Mouse (Mus musculus) neural tube, embryonic 11.5 days (tissue): ENCODE measurements around the gene Olfr243. TPM values are rescaled to one million over a fixed set of nuclear protein-coding genes. Genes with fewer than 3 reads are reported as not detected.
"Not testable (repeated sequence)": the region's sequence is repeated elsewhere in the genome, so short reads cannot be mapped to it uniquely, and the experiment has no call there.

Experiments
- ATAC-seq: fragments of 200-750 bp; cut with Nextera tagmentation; 2 replicates; pipeline ENCODE4 v1.8.0; 2017; ENCODE audit warnings: moderate number of reproducible peaks, mild to moderate bottlenecking, moderate TSS enrichment, moderate library complexity; ENCODE audit not compliant: insufficient read depth, low FRiP score, low TSS enrichment
- DNase-seq: peaks from one replicate; pipeline ENCODE4 v3.0.0-alpha.2; 2015; ENCODE audit warnings: low spot score
- H3K27ac ChIP-seq: fragments of 300-500 bp; sonication (generic); 2 replicates; pipeline ENCODE4 v1.5.1; 2014; ENCODE audit warnings: low read depth, mild to moderate bottlenecking, low read length
- H3K27me3 ChIP-seq: fragments of 300-500 bp; sonication (generic); 2 replicates; pipeline ENCODE4 v1.6.1; 2014; ENCODE audit warnings: mild to moderate bottlenecking, low read length, mixed read lengths; ENCODE audit not compliant: control insufficient read depth, insufficient read depth
- H3K36me3 ChIP-seq: fragments of 300-500 bp; sonication (generic); 2 replicates; pipeline ENCODE4 v1.6.1; 2014; ENCODE audit warnings: mild to moderate bottlenecking, low read length, moderate library complexity, mixed read lengths; ENCODE audit not compliant: control insufficient read depth, insufficient read depth
- H3K4me1 ChIP-seq: fragments of 300-500 bp; sonication (generic); 2 replicates; pipeline ENCODE4 v1.6.1; 2014; ENCODE audit warnings: low read length, mixed read lengths; ENCODE audit not compliant: control insufficient read depth, insufficient read depth
- H3K4me2 ChIP-seq: fragments of 300-500 bp; sonication (generic); 2 replicates; pipeline ENCODE4 v1.6.1; 2014; ENCODE audit warnings: low read depth, mild to moderate bottlenecking, moderate library complexity
- H3K4me3 ChIP-seq: fragments of 300-500 bp; sonication (generic); 2 replicates; pipeline ENCODE4 v1.5.1; 2014; ENCODE audit warnings: low read depth, low read length
- H3K9ac ChIP-seq: fragments of 300-500 bp; sonication (generic); 2 replicates; pipeline ENCODE4 v1.6.1; 2014; ENCODE audit warnings: mild to moderate bottlenecking, low read length
- H3K9me3 ChIP-seq: fragments of 300-500 bp; sonication (generic); 2 replicates; pipeline ENCODE4 v1.6.1; 2016; ENCODE audit warnings: low read length; ENCODE audit not compliant: control insufficient read depth
- WGBS: fragments of 180-500 bp; shearing (Covaris S2); extraction: QIAGEN DNeasy Blood & Tissue Kit; methylation state at CpG from one replicate; pipeline ENCODE4 v1.1.7; 2014; 5-methylcytosine and 5-hydroxymethylcytosine counted together
- polyA plus RNA-seq: library from polyadenylated mRNA; unstranded; fragments of >200 nt; fragmentation: Nextera tagmentation; extraction: Ambion mirVana; gene quantifications from 2 replicates; pipeline ENCODE4 v1.2.1, GENCODE M21; 2014

The Olfr243 gene
- polyA plus RNA-seq, 1 experiment from 2014 or later, result not detected

GRCm38 (mm10) chr7:103762212-103762611 is 47.7 kb downstream of the Olfr243 start:
- not testable (repeated sequence) for H3K27ac ChIP-seq, H3K27me3 ChIP-seq, H3K4me3 ChIP-seq, DNase-seq, H3K4me2 ChIP-seq, H3K9me3 ChIP-seq, H3K9ac ChIP-seq, ATAC-seq, H3K36me3 ChIP-seq, H3K4me1 ChIP-seq
- 94% methylated on average over 6 of the region's 6 CpGs for WGBS

- not testable (repeated sequence) for H3K4me2 ChIP-seq, H3K4me3 ChIP-seq, H3K4me1 ChIP-seq, H3K9ac ChIP-seq, H3K36me3 ChIP-seq, ATAC-seq, H3K27ac ChIP-seq, H3K27me3 ChIP-seq, DNase-seq, H3K9me3 ChIP-seq
- 91% methylated on average over 6 of the region's 6 CpGs for WGBS
These were observed 53.2 kb downstream of the Olfr243 start for GRCm38 (mm10) chr7:103767687-103768086.

Other genes with a start within 250 kb of the Olfr243 start
- gene Olfr608, start 244.8 kb upstream of the Olfr243 start, polyA plus RNA-seq, result not detected in 2 replicates
- gene Olfr609, start 216.6 kb upstream of the Olfr243 start, polyA plus RNA-seq, result not detected in 2 replicates
- gene Olfr610, start 202.5 kb upstream of the Olfr243 start, polyA plus RNA-seq, result not detected in 2 replicates
- gene Olfr611, start 193.8 kb upstream of the Olfr243 start, polyA plus RNA-seq, result not detected in 2 replicates
- not detected in 2 replicates for gene Olfr612, start 172.0 kb upstream of the Olfr243 start, polyA plus RNA-seq
- gene Olfr613, start 166.6 kb upstream of the Olfr243 start, polyA plus RNA-seq, result not detected in 2 replicates
- gene Olfr615, start 158.6 kb upstream of the Olfr243 start, polyA plus RNA-seq, result not detected in 2 replicates
- gene Olfr616, start 145.5 kb upstream of the Olfr243 start, polyA plus RNA-seq, result not detected in 2 replicates
- not detected in 2 replicates for gene Olfr617, start 141.6 kb upstream of the Olfr243 start, polyA plus RNA-seq
- not detected in 2 replicates for gene Olfr618, start 124.6 kb upstream of the Olfr243 start, polyA plus RNA-seq
- gene Olfr619, start 114.1 kb upstream of the Olfr243 start, polyA plus RNA-seq, result not detected in 2 replicates
- gene Olfr620, start 102.1 kb upstream of the Olfr243 start, polyA plus RNA-seq, result not detected in 2 replicates
- not detected in 2 replicates for gene Olfr622, start 72.0 kb upstream of the Olfr243 start, polyA plus RNA-seq
- gene Olfr623, start 51.0 kb upstream of the Olfr243 start, polyA plus RNA-seq, result not detected in 2 replicates
- gene Olfr624, start 43.5 kb upstream of the Olfr243 start, polyA plus RNA-seq, result 0.04 TPM in 2 replicates
- not detected in 2 replicates for gene Olfr625-ps1, start 32.0 kb upstream of the Olfr243 start, polyA plus RNA-seq
- gene Olfr628, start 15.7 kb downstream of the Olfr243 start, polyA plus RNA-seq, result not detected in 2 replicates
- gene Olfr629, start 30.3 kb downstream of the Olfr243 start, polyA plus RNA-seq, result not detected in 2 replicates
- gene Olfr630, start 42.7 kb downstream of the Olfr243 start, polyA plus RNA-seq, result not detected in 2 replicates
- gene Olfr69, start 56.9 kb downstream of the Olfr243 start, polyA plus RNA-seq, result not detected in 2 replicates
- not detected in 2 replicates for gene Olfr68, start 65.0 kb downstream of the Olfr243 start, polyA plus RNA-seq
- gene Olfr67, start 77.2 kb downstream of the Olfr243 start, polyA plus RNA-seq, result not detected in 2 replicates
- gene Hbb-bt, start 99.3 kb downstream of the Olfr243 start, polyA plus RNA-seq, result 601 and 630 TPM in 2 replicates
- 191 and 252 TPM in 2 replicates for gene Hbb-bs, start 113.4 kb downstream of the Olfr243 start, polyA plus RNA-seq
- gene Hbb-bh2, start 125.8 kb downstream of the Olfr243 start, polyA plus RNA-seq, result not detected in 2 replicates
- 2,034 and 2,085 TPM in 2 replicates for gene Hbb-bh1, start 128.5 kb downstream of the Olfr243 start, polyA plus RNA-seq
- gene Hbb-y, start 138.5 kb downstream of the Olfr243 start, polyA plus RNA-seq, result 8,929 and 9,080 TPM in 2 replicates
- not detected in 2 replicates for gene Olfr66, start 171.6 kb downstream of the Olfr243 start, polyA plus RNA-seq
- gene Olfr64, start 179.8 kb downstream of the Olfr243 start, polyA plus RNA-seq, result not detected in 2 replicates
- gene Olfr65, start 188.8 kb downstream of the Olfr243 start, polyA plus RNA-seq, result not detected in 2 replicates
- not detected in 2 replicates for gene Olfr631, start 214.2 kb downstream of the Olfr243 start, polyA plus RNA-seq
- not detected in 2 replicates for gene Olfr632, start 219.7 kb downstream of the Olfr243 start, polyA plus RNA-seq
- not detected in 2 replicates for gene Olfr633, start 229.8 kb downstream of the Olfr243 start, polyA plus RNA-seq